Comparison of ENCODE assay signal across 8 mouse cellular contexts in genomic region chr12:72761230-72761648, GRCm38 (mm10). TPM values are rescaled to one million over a fixed set of nuclear protein-coding genes. Genes with fewer than 3 reads are reported as not detected.
DNase-seq lines count a peak whose midpoint lies in the region; ATAC-seq and TF ChIP-seq lines count a peak whose summit lies in the region.

No protein-coding gene starts in this region.

- TF ChIP-seq CTCF in layer of hippocampus, adult 2 months (conservative IDR thresholded peaks at IDR 0.05) = no peak

- H3K9ac ChIP-seq in hindbrain, embryonic 16.5 days (ENCODE audit: low read depth, low read length) = peak overlapping the region; percentile 98
- H3K9ac ChIP-seq in midbrain, embryonic 16.5 days (ENCODE audit: low read depth, low read length) = peak overlapping the region; percentile 98

- peak overlapping the region; percentile 100 for H3K27ac ChIP-seq in layer of hippocampus, adult 2 months
- peak overlapping the region; percentile 99 for H3K27ac ChIP-seq in embryonic facial prominence, embryonic 10.5 days (replicated peaks)
- H3K27ac ChIP-seq in hindbrain, embryonic 16.5 days (ENCODE audit: low read depth, low read length) = peak overlapping the region; percentile 99
- peak overlapping the region; percentile 99 for H3K27ac ChIP-seq in midbrain, embryonic 16.5 days (ENCODE audit: low read length)

- H3K4me1 ChIP-seq in embryonic facial prominence, embryonic 10.5 days = peaks cover 46% of the 10 kb centered on the region
- peaks cover 16% of the 10 kb centered on the region for H3K4me1 ChIP-seq in hindbrain, embryonic 16.5 days (ENCODE audit: control insufficient read depth, insufficient read depth, low read depth, low read length)
- H3K4me1 ChIP-seq in midbrain, embryonic 16.5 days (ENCODE audit: control insufficient read depth, insufficient read depth, low read length) = peaks cover 19% of the 10 kb centered on the region

- no peaks in the 10 kb centered on the region for H3K9me3 ChIP-seq in embryonic facial prominence, embryonic 10.5 days
- H3K9me3 ChIP-seq in hindbrain, embryonic 16.5 days (ENCODE audit: control insufficient read depth, low read length) = no peaks in the 10 kb centered on the region
- H3K9me3 ChIP-seq in midbrain, embryonic 16.5 days (replicated peaks; ENCODE audit: control insufficient read depth, low read length, poor library complexity, severe bottlenecking) = no peaks in the 10 kb centered on the region

- H3K4me3 ChIP-seq in layer of hippocampus, adult 2 months = peak overlapping the region; percentile 76
- H3K4me3 ChIP-seq in embryonic facial prominence, embryonic 10.5 days = peak overlapping the region; percentile 91
- peak overlapping the region; percentile 92 for H3K4me3 ChIP-seq in hindbrain, embryonic 16.5 days (ENCODE audit: low read length)
- H3K4me3 ChIP-seq in midbrain, embryonic 16.5 days (ENCODE audit: low read depth, low read length) = peak overlapping the region; percentile 81

- H3K27me3 ChIP-seq in embryonic facial prominence, embryonic 10.5 days (replicated peaks; ENCODE audit: low read depth, poor library complexity, severe bottlenecking) = no peaks in the 10 kb centered on the region
- H3K27me3 ChIP-seq in hindbrain, embryonic 16.5 days (replicated peaks; ENCODE audit: control insufficient read depth, insufficient read depth, low read length) = no peaks in the 10 kb centered on the region
- H3K27me3 ChIP-seq in midbrain, embryonic 16.5 days (ENCODE audit: control insufficient read depth, insufficient read depth, low read depth, low read length) = no peaks in the 10 kb centered on the region

- under 1% methylated on average over 70 of the region's 71 CpGs for WGBS in embryonic facial prominence, embryonic 10.5 days
- WGBS in hindbrain, embryonic 16.5 days = no CpG with 5 or more reads among the region's 71 CpGs
- WGBS in midbrain, embryonic 16.5 days = 0% methylated on average over 18 of the region's 71 CpGs

- no peak for DNase-seq in layer of hippocampus, adult 2 months (ENCODE audit: low spot score in 2 of 2)
- DNase-seq in layer of hippocampus, postnatal 14 days (ENCODE audit: low spot score in 2 of 2) = no peak
- no peak for DNase-seq in embryonic facial prominence, embryonic 10.5 days (ENCODE audit: low spot score)
- no peak for DNase-seq in yolk sac, embryonic 10.5 days (ENCODE audit: low spot score)
- DNase-seq in Muller cell, postnatal 12 days (ENCODE audit: inconsistent ontology term) = no peak
- no peak for DNase-seq in right cerebral cortex, postnatal 36 days (ENCODE audit: low spot score in 2 of 2)

- peak overlapping the region; percentile 73; the same call in 1 of the 2 replicates for H3K4me2 ChIP-seq in hindbrain, embryonic 16.5 days (ENCODE audit: low read length)
- H3K4me2 ChIP-seq in midbrain, embryonic 16.5 days (ENCODE audit: low read length) = peak overlapping the region; percentile 64

- no peaks in the 10 kb centered on the region for H3K36me3 ChIP-seq in embryonic facial prominence, embryonic 10.5 days (replicated peaks)
- H3K36me3 ChIP-seq in hindbrain, embryonic 16.5 days (ENCODE audit: control insufficient read depth, insufficient read depth, low read length) = no peaks in the 10 kb centered on the region
- no peaks in the 10 kb centered on the region for H3K36me3 ChIP-seq in midbrain, embryonic 16.5 days (ENCODE audit: control insufficient read depth, insufficient read depth, low read length)

- peak; percentile 69 for ATAC-seq in hindbrain, embryonic 16.5 days
- peak; percentile 63 for ATAC-seq in midbrain, embryonic 16.5 days

RNA-seq across cellular contexts. Expression of gene Ppm1a, which starts 4.0 kb away (rescaled TPM):
- 100 to 1,000 TPM; 244 to 254 TPM for total RNA-seq in layer of hippocampus, adult 2 months (2021)
- total RNA-seq in layer of hippocampus, postnatal 14 days (2021) = 100 to 1,000 TPM; 215 to 243 TPM
- polyA plus RNA-seq in embryonic facial prominence, embryonic 10.5 days (2016; fragmentation: Nextera tagmentation; extraction: Ambion mirVana) = 53.0 and 57.8 TPM in 2 replicates
- 25.7 and 47.5 TPM in 2 replicates for polyA plus RNA-seq in hindbrain, embryonic 16.5 days (2015; fragmentation: Nextera tagmentation; extraction: Ambion mirVana)
- 52.3 and 55.9 TPM in 2 replicates for polyA plus RNA-seq in midbrain, embryonic 16.5 days (2015; fragmentation: Nextera tagmentation; extraction: Ambion mirVana)
